In genomic region chr14:41717180-41717579, GRCm38 (mm10) we compare ENCODE assay signal across 18 mouse cellular contexts. TPM values are rescaled to one million over a fixed set of nuclear protein-coding genes. Genes with fewer than 3 reads are reported as not detected.
"Had no signal": no experiment of that assay in that cellular context is flagged by ENCODE, and none has a peak within 500 bp of the region (broad histone marks: within the 10 kb centered on the region; RNA-seq: fewer than 3 reads in every experiment).

No protein-coding gene starts in this region.

RNA-seq across cellular contexts. Expression of gene Gm8068, which starts 15.5 kb away (rescaled TPM):
- total RNA-seq: megakaryocyte, adult 5-6 weeks; megakaryocyte-erythroid progenitor cell, adult 5-6 weeks; midbrain, postnatal 0 days; monocyte, adult 5-6 weeks; neutrophil, adult 5-6 weeks had no signal
- polyA plus RNA-seq: lung, embryonic 14.5 days; lung, embryonic 16.5 days; midbrain, embryonic 10.5 days; midbrain, embryonic 13.5 days; midbrain, embryonic 15.5 days; midbrain, postnatal 0 days; neural tube, embryonic 12.5 days; neural tube, embryonic 14.5 days; spleen, adult 2 months; stomach, embryonic 15.5 days; stomach, postnatal 0 days; thymus, adult 2 months; urinary bladder, adult 2 months had no signal

RNA-seq across cellular contexts. Expression of gene Gm7929, which starts 33.2 kb away (rescaled TPM):
- total RNA-seq: megakaryocyte, adult 5-6 weeks; megakaryocyte-erythroid progenitor cell, adult 5-6 weeks; midbrain, postnatal 0 days; monocyte, adult 5-6 weeks; neutrophil, adult 5-6 weeks had no signal
- polyA plus RNA-seq: lung, embryonic 14.5 days; lung, embryonic 16.5 days; midbrain, embryonic 10.5 days; midbrain, embryonic 13.5 days; midbrain, embryonic 15.5 days; midbrain, postnatal 0 days; neural tube, embryonic 12.5 days; neural tube, embryonic 14.5 days; spleen, adult 2 months; stomach, embryonic 15.5 days; stomach, postnatal 0 days; testis, adult 2 months; thymus, adult 2 months; urinary bladder, adult 2 months had no signal

RNA-seq across cellular contexts. Expression of gene Gm47189, which starts 55.1 kb away (rescaled TPM):
- total RNA-seq: megakaryocyte, adult 5-6 weeks; megakaryocyte-erythroid progenitor cell, adult 5-6 weeks; midbrain, postnatal 0 days; monocyte, adult 5-6 weeks; neutrophil, adult 5-6 weeks had no signal
- polyA plus RNA-seq: lung, embryonic 14.5 days; lung, embryonic 16.5 days; midbrain, embryonic 10.5 days; midbrain, embryonic 13.5 days; midbrain, embryonic 15.5 days; midbrain, postnatal 0 days; neural tube, embryonic 12.5 days; neural tube, embryonic 14.5 days; spleen, adult 2 months; stomach, embryonic 15.5 days; stomach, postnatal 0 days; thymus, adult 2 months; urinary bladder, adult 2 months had no signal
